Mouse (Mus musculus): ENCODE data around the gene Olfr874. TPM values are rescaled to one million over a fixed set of nuclear protein-coding genes. Genes with fewer than 3 reads are reported as not detected.

The Olfr874 gene
- not detected in 2 replicates for total RNA-seq (2023)

DNA sequence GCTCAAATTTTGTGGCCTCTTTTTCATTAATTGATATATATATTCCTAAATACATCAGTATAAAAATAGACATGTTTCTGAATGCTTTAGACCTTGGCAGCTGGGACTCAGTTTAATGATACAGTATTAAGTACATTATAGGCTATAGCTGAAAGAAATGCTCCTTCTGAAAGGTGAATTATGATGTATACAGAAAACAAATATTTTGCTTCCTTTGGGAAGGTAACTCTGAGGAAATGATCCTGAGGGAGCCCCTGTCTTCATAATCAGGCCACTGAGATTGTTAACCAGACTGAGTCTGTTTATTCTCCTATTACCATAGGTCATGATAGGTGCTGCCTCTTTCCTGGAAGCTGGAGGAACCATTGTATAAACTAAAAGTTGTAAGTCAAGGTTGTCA lies at the start of gene Olfr874:
TSS of gene Olfr874 (plus strand) at position 301 of the 400 bp plus-strand sequence.

DNA sequence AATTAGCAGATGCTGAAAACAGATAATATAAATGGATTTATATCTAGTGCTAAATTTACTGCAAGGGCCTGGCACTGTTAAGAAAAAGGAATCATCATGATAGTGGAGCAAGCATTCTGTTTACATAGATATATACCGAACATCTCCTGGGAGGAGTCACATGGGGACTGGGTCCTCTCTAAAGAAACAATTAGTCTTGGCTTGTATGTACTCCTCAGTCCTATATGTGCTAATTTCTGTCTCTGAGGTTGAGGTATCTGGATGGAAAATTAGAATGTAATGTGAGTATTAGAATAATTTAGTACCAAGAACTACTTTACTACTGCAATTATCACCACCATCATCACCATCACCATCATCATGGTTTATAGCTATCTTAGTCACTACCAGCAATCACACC lies 28.8 kb upstream of the Olfr874 start, which contains the start of gene Olfr160:
TSS of gene Olfr160 (minus strand) at position 101 of the 400 bp plus-strand sequence.

DNA sequence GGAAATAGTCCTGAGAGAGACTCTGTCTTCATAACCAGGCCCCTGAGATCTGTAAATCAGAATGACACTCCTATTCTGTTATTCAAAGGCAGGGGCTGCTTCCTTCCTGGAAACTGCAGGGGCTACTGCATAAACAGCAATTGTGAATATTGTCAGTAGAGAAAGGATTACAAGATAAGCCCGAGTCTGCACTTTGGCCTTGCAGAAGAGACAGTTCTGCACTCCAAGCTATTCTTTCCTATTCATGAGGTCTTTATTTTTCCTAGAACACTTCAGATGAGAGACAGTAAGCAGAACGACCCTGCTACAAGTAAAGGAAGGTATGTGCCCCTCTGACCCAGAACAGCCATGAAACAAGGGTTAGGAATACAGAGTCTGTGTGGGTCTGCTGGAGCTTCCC lies 26.9 kb downstream of the Olfr874 start, which contains the start of gene Olfr875:
TSS of gene Olfr875 (plus strand) at position 99 of the 400 bp plus-strand sequence.

Other genes starting within 250 kb of the Olfr874 start
- not detected in 2 replicates for gene Esam, start 217.0 kb upstream of the Olfr874 start, total RNA-seq (2023)
- not detected in 2 replicates for gene Vsig2, start 205.9 kb upstream of the Olfr874 start, total RNA-seq (2023)
- gene Nrgn, start 192.2 kb upstream of the Olfr874 start, total RNA-seq (2023), result 1.4 and 1.9 TPM in 2 replicates
- gene Siae, start 189.4 kb upstream of the Olfr874 start, total RNA-seq (2023), result 2.5 and 2.6 TPM in 2 replicates
- gene Spa17, start 131.4 kb upstream of the Olfr874 start, total RNA-seq (2023), result 0.73 TPM in 1 of 2 replicates, not detected in the other
- gene Tbrg1, start 87.8 kb upstream of the Olfr874 start, total RNA-seq (2023), result 50.3 and 54.0 TPM in 2 replicates
- not detected in 2 replicates for gene Panx3, start 75.9 kb upstream of the Olfr874 start, total RNA-seq (2023)
- not detected in 2 replicates for gene Olfr160, start 28.9 kb upstream of the Olfr874 start, total RNA-seq (2023)
- not detected in 2 replicates for gene Olfr875, start 26.8 kb downstream of the Olfr874 start, total RNA-seq (2023)
- not detected in 2 replicates for gene Olfr876, start 57.9 kb downstream of the Olfr874 start, total RNA-seq (2023)
- gene Olfr877, start 109.2 kb downstream of the Olfr874 start, total RNA-seq (2023), result not detected in 2 replicates
- gene Olfr145, start 151.6 kb downstream of the Olfr874 start, total RNA-seq (2023), result not detected in 2 replicates
- gene Olfr878, start 172.7 kb downstream of the Olfr874 start, total RNA-seq (2023), result not detected in 2 replicates
- not detected in 2 replicates for gene Olfr881, start 246.7 kb downstream of the Olfr874 start, total RNA-seq (2023)